Mouse (Mus musculus) adrenal gland, postnatal 36 days (tissue): ENCODE measurements at regions not wholly inside any gene's neighbourhood (a gene's known extent, or its start where the extent isn't known, plus 50 kb on each side); places are given as distances from the start of the nearest gene placed in this dataset.

Experiments
- DNase-seq, 2 experiments: peaks; one replicate each; pipeline ENCODE4 v3.0.0; 2021; ENCODE audit warnings: mixed read lengths in 1 of 2

DNA sequence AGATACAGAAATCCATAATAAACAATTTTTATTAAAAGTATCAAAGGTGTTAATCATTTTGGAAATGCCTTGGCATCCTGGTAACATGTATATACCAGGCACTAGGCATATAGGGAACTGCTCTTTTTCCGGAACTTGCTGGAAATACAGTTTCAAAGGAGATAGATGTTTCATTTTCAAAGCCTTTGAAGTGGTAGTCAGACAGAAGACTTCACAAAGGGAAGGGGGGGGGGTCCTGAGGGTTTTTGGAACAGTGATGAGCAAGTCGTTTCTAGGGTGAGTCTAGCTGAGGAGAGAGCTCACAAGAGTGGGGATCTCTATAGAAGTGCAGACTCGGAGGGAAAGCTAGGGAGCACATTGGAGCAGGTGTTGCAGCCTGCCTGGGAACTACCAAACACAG is 73.4 kb upstream of the Nrip1 start:
- no peak for DNase-seq

DNA sequence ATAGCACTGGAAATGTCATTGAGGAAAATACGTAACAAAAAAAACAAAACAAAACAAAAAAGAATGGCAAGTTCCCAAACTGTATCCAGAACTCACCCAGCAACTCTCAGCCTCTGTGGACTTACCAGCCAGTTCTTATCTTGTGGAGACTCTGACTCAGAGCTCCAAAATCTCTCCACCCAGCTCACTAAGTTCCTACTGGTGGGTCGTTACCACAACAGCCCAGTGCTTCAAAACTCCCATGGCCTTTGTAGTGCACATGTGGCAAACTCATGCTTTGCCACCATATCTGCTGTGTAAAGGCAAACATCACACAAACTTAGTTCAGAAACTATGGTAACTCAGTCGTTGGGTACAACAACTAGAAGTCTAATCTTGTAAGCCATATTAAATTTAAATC is 71.0 kb upstream of the Nrip1 start:
- no peak for DNase-seq

DNA sequence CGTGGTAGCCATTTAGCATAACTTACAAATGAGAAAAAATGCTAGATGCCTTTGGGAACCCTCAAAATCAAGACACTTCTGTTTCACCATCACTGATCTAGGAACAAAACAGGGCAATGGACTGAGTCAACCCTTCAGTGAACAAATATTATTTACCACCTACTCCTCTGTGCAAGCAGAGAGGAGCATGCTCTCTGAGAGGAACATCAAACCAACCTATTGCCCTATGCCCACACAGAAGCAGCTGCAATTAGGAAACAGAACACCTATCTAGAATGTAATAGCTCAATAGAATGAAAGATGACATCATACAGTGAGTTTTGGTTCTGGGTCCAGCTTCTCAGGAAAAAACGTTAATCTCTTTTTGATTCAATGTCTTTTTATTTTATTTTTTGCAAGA is 69.0 kb upstream of the Nrip1 start:
- DNase-seq = no peak

DNA sequence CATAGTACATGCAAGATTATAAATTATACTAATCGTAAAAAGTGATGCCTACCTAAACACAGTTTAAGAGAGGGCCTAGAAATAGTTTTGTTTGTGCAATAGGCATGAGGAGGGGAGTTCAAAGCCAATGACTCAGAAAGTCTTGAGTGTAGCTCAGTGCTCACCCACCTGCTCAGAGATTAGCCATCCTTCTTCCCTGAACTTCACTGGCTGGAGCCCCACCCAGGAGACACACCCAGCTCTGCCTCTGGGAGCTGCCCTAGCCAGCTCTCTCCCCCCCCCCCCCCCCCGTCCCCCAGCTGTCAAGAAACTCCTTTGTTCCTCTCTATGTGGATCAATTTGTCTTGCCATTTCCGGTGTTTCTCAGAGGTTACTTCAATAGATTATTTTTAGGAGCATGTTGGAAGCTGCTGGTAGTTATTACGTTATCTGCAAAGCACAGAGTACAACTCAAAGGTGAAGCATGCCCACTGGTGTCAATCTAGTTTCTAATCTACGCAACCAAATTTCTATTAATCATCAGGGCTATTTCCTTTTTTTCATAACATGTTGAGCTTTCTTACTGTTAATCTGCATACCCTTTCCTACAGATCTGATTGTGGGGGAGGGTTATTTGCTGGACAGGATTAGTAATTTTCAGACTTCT is 68.3 kb upstream of the Nrip1 start:
- DNase-seq = no peak

DNA sequence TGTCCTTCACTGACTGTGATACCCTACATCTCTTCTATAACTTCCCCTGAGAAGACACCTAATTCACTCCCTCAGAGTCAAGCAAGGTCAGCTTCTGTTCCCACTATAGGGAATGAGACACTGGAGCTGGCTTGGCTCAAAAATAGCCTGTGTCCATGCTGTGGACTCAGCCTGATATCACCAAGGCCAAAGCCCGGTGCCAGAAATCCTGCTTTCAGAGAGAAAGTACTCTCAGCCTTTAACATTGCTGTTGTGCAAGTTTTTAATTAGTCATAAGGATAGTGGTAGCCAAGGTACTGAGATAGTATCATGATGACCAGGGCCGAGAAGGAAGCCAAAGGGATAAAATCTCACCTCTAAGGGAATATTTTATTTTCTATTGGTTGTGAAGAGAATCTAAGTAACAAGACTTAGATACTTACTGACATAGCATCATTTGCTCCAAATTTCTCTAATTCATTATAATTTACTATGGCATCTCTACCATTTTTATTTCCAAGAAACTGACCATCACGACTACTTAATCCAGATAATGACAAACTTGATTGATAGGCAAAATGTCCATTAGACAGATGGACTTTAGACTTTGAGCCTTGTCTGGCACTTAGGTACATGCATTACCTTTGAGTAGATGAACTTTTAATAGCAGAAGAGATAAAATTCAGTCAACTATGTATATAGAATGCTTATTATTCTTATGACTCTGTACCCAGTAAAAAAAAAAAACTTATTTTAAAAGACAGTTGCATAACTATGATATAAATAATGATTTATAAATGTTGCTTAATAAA is 64.7 kb upstream of the Nrip1 start:
- DNase-seq = peak; percentile 83 to 86

DNA sequence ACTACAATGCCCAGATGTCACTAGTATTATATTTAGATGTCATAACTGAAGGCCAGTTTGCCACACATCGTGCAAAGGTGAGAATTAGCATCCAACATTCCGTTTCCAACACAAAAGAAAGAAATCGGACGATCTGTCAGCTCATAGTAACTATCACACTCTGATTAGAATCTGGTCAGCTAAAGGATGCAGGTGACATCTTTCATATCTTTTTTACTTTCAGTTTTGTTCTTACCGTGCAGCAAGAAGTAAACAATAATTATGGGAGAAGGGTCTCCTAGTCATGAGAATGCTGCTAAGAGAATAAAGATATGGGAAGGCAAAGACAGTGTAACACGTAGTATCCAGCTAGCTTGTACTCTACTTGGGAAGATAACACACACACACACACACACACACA is 62.7 kb upstream of the Nrip1 start:
- no peak for DNase-seq

DNA sequence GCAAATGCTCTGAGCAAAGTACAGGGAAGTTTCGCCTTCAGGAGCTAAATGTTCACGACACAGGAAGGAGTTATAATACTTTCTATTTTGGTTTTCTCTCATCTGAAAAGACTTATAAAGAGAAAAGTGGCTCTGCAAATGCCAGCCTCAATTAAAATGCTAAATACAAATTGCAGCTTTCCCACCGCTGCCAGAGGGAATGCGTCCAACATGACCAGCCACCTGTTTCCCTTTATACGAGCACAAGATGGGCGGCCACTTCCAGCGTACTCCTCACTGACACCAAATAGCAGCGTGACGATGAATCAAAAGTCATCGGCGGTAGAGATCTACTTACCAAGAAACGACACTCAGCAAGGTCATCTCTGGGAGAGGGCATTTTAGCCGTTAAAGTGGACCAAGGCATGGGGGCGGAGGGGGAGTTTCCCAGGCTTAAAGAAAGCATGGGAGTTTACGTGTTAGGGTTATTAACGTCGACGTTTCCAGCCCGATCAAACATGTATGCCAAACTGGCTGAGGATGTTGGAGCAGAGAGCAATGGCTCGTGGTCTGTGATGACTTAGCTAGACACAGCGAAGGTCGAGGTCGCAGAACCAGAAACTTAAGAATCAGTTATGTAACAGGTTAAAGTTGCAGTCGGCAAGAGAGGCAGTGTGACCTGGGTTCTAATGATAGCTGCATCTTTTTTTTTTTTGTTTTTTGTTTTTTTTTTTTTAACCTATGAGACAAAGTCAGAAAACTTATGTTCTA is 59.6 kb upstream of the Nrip1 start:
- DNase-seq = peak in 1 of 2 experiments; percentile 40

DNA sequence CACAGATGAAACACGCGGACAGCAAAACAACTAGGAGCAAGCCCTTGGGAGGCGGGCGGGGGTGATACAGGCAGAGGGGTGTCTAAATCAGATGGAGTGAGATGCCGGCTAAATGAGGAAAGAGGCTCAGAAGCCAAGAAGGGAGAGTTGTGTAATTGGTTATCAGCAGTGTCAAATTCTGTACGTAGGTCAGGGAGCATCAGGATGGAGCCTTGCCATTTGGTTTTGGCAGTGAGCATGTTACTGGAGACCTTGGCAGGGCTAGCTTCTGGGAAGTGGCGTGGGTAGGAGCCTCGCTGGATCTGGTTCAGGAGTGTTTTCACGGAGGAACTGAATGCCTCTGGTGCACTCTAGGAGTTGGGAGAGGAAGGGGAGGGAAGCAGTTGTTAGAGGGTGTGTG is 58.7 kb upstream of the Nrip1 start:
- peak; percentile 76 to 80 for DNase-seq

DNA sequence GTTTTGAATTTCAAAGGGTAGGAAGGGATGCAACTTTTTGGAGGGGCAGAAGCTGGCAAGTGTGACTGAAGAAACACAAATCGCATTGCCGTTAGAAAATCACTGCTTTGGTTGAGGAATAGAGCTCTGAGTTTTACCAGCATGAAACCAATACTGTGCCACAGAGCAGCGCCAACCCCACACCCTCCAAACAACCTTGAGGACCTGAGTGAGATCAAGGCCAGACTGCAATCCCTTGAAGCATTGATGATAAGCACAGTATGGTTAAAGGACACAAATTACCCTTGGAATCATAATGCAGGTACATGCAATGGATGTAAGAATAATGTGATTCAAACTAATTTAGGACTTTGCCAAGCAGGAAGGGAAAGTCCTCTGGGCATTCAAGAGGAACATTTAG is 55.5 kb upstream of the Nrip1 start:
- DNase-seq = peak in 1 of 2 experiments; percentile 46

DNA sequence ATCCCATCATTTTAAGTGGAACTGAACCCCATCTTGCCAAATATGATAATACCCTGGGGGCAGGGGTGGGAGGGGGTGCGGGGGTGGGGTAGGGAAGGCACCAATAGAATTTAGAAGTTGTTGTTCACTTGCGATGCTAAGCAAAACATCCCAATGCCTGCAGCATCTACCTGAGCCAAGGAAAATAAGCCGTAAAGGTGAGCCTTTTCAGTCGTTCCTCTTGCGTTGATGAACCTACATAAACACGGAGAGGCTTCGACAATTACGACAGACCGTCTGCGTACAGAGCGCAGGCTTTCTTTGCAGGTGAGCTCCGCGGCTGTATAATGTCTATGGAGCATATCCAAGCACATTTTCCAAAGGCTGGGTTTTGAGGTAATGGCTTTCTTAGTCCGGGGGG is 50.3 kb upstream of the Nrip1 start:
- no peak for DNase-seq
